Mouse (Mus musculus): ENCODE measurements around the gene Leng1. TPM values are rescaled to one million over a fixed set of nuclear protein-coding genes. Genes with fewer than 3 reads are reported as not detected.
A peak's percentile ranks its signal among the peaks of the same experiment; 100 is the strongest.
"Not testable (repeated sequence)": the region's sequence is repeated elsewhere in the genome, so short reads cannot be mapped to it uniquely, and the experiment has no call there.

Leng1 gene
- 20.1 and 22.3 TPM in 2 replicates for polyA plus RNA-seq (2015; fragmentation: Nextera tagmentation; extraction: Ambion mirVana)

- ATAC-seq (ENCODE audit: insufficient number of reproducible peaks, low FRiP score, low TSS enrichment, low read depth), result peak; percentile 98
- peak within 1 kb of the TSS; percentile 83 for H3K4me2 ChIP-seq (replicated peaks)
- peaks cover 30% of the 10 kb centered on the region for H3K4me1 ChIP-seq
- WGBS, result 2% methylated on average over 45 of the region's 45 CpGs
- H3K36me3 ChIP-seq, result peaks cover 32% of the 10 kb centered on the region
- H3K9ac ChIP-seq, result peak within 1 kb of the TSS; percentile 87
- H3K4me3 ChIP-seq (replicated peaks), result peak within 1 kb of the TSS; percentile 78
- peak within 1 kb of the TSS; percentile 95 for H3K27ac ChIP-seq (replicated peaks)
- H3K9me3 ChIP-seq (replicated peaks), result no peaks in the 10 kb centered on the region
- no peaks in the 10 kb centered on the region for H3K27me3 ChIP-seq
Observed at GRCm38 (mm10) chr7:3665215-3666114, at the start of gene Leng1. Leng1 (minus strand) TSS chr7:3665840.

- no peak overlapping the region for H3K4me3 ChIP-seq (replicated peaks)
- no peaks in the 10 kb centered on the region for H3K4me1 ChIP-seq
- H3K27me3 ChIP-seq, result no peaks in the 10 kb centered on the region
- H3K27ac ChIP-seq (replicated peaks), result no peak overlapping the region
- no peak overlapping the region for H3K4me2 ChIP-seq (replicated peaks)
- H3K36me3 ChIP-seq, result no peaks in the 10 kb centered on the region
- ATAC-seq (ENCODE audit: insufficient number of reproducible peaks, low FRiP score, low TSS enrichment, low read depth), result no peak
- 62% methylated on average over 1 of the region's 1 CpGs for WGBS
- no peak overlapping the region for H3K9ac ChIP-seq
- no peaks in the 10 kb centered on the region for H3K9me3 ChIP-seq (replicated peaks)
Observed at GRCm38 (mm10) chr7:3715249-3715648, 49.6 kb upstream of the Leng1 start.

- Histone ChIP-seq H3K4me1 (no peaks in the 10 kb centered on the region), H3K9me3 (replicated peaks) (no peaks in the 10 kb centered on the region), H3K27me3 (no peaks in the 10 kb centered on the region), H3K27ac (replicated peaks) (no peak overlapping the region), H3K4me2 (replicated peaks) (no peak overlapping the region), H3K4me3 (replicated peaks) (no peak overlapping the region), H3K36me3 (peaks cover 8% of the 10 kb centered on the region), H3K9ac (no peak overlapping the region)
- 35% methylated on average over 5 of the region's 5 CpGs for WGBS
- ATAC-seq (ENCODE audit: insufficient number of reproducible peaks, low FRiP score, low TSS enrichment, low read depth), result no peak
Observed at GRCm38 (mm10) chr7:3712264-3712942, 46.8 kb upstream of the Leng1 start.

- Histone ChIP-seq H3K9ac (no peak overlapping the region), H3K4me3 (replicated peaks) (no peak overlapping the region), H3K27ac (replicated peaks) (0 out of 2 replicates have a peak overlapping the region, but pooled peaks have one; percentile 17), H3K4me1 (peaks cover 12% of the 10 kb centered on the region), H3K36me3 (peaks cover 26% of the 10 kb centered on the region), H3K9me3 (replicated peaks) (no peaks in the 10 kb centered on the region), H3K27me3 (no peaks in the 10 kb centered on the region), H3K4me2 (replicated peaks) (no peak overlapping the region)
- WGBS, result 60% methylated on average over 1 of the region's 1 CpGs
- no peak for ATAC-seq (ENCODE audit: insufficient number of reproducible peaks, low FRiP score, low TSS enrichment, low read depth)
Observed at GRCm38 (mm10) chr7:3709000-3709399, 43.4 kb upstream of the Leng1 start.

- H3K27ac ChIP-seq (replicated peaks); H3K27me3 ChIP-seq; ATAC-seq (ENCODE audit: insufficient number of reproducible peaks, low FRiP score, low TSS enrichment, low read depth); H3K9me3 ChIP-seq (replicated peaks); H3K4me3 ChIP-seq (replicated peaks); H3K9ac ChIP-seq; H3K4me2 ChIP-seq (replicated peaks): not testable (repeated sequence)
- 29% methylated on average over 5 of the region's 5 CpGs for WGBS
- H3K4me1 ChIP-seq, result peaks cover 12% of the 10 kb centered on the region
- H3K36me3 ChIP-seq, result peaks cover 26% of the 10 kb centered on the region
Observed at GRCm38 (mm10) chr7:3708447-3708980, 42.9 kb upstream of the Leng1 start.

DNA sequence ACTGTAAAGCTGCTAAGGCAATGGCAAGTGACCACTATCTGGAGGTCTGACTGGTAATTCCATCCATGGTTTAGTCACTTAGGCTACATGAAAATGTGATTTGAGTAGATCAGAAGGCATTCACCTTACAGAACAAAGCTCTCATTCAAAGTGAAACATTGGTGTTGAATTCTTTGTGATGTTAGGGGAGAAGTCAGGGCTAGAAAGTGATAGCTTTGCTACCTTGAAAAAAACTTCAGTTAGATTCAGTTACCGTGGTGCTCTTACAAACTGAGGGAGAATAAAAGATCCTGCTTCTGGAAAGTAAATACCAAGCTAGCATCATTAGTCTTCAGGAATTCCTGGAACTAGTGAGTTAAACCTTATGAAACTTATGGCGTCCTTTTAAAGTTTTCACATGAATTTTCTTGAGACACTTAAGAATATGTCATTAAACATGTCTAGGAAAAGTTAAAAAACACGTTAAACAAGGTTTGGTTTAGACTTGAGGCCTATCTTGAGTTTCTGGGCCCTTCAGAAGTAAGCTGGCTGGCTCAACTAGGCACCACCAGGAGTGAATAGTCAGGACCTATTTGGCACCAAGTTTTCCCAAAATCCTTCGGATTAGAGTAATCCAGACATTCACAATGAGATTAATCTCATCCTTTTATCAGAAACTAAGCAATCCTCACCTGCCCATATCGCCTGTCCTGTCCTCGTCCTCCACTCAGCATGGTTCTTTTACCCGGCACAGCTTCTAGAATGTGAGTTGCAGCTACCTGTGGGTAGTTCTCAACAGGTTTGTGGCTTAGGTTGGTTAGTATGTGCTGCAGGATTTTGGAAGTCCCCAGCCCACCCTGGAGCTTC, 42.2 kb upstream of the Leng1 start:
- WGBS, result 28% methylated on average over 7 of the region's 7 CpGs
- ATAC-seq (ENCODE audit: insufficient number of reproducible peaks, low FRiP score, low TSS enrichment, low read depth), result no peak
- peaks cover 26% of the 10 kb centered on the region for H3K36me3 ChIP-seq

DNA sequence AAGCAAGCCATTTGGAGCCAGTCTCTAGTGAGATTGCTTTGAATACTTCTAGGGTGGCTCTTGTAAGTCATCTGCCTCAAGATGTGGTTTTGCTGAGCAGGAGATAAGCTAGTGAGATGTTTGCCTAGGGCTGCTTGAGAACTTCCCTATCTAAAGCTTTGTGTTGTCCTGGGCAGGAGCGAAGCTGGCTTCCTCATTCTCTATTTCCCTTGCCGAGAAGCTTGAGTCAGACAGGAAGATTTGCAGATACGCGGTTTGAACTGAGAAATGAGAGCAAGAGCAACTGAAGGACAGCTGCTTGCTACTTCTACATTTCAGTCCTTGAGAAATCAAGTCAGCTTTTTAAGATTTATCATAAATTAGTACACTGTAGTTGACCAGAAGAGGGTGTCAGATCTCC, 41.4 kb upstream of the Leng1 start:
- WGBS, result 56% methylated on average over 4 of the region's 4 CpGs
- peaks cover 12% of the 10 kb centered on the region for H3K4me1 ChIP-seq
- no peaks in the 10 kb centered on the region for H3K27me3 ChIP-seq
- H3K27ac ChIP-seq (replicated peaks), result no peak overlapping the region; the same call in 1 of the 2 replicates
- no peaks in the 10 kb centered on the region for H3K9me3 ChIP-seq (replicated peaks)
- peak overlapping the region; percentile 9; the same call in 1 of the 2 replicates for H3K4me3 ChIP-seq (replicated peaks)
- no peak overlapping the region for H3K9ac ChIP-seq
- H3K4me2 ChIP-seq (replicated peaks), result no peak overlapping the region
- H3K36me3 ChIP-seq, result peaks cover 26% of the 10 kb centered on the region
- no peak for ATAC-seq (ENCODE audit: insufficient number of reproducible peaks, low FRiP score, low TSS enrichment, low read depth)

More for the DNA sequence above, 42.2 kb upstream of the Leng1 start:
- peak overlapping the region; percentile 22; the same call in 1 of the 2 replicates for H3K27ac ChIP-seq (replicated peaks)
- peaks cover 12% of the 10 kb centered on the region for H3K4me1 ChIP-seq
- H3K27me3 ChIP-seq, result no peaks in the 10 kb centered on the region
- no peak overlapping the region for H3K9ac ChIP-seq
- H3K4me3 ChIP-seq (replicated peaks), result no peak overlapping the region
- no peak overlapping the region for H3K4me2 ChIP-seq (replicated peaks)
- no peaks in the 10 kb centered on the region for H3K9me3 ChIP-seq (replicated peaks)

GRCm38 (mm10) chr7:3706343-3706934, 40.8 kb upstream of the Leng1 start:
- Histone ChIP-seq H3K27ac (replicated peaks) (no peak overlapping the region; the same call in 1 of the 2 replicates), H3K36me3 (peaks cover 32% of the 10 kb centered on the region), H3K4me1 (peaks cover 12% of the 10 kb centered on the region), H3K4me3 (replicated peaks) (peak overlapping the region; percentile 76), H3K9me3 (replicated peaks) (no peaks in the 10 kb centered on the region), H3K4me2 (replicated peaks) (peak overlapping the region; percentile 65), H3K27me3 (no peaks in the 10 kb centered on the region), H3K9ac (peak overlapping the region; percentile 86; the same call in 1 of the 2 replicates)
- 55% methylated on average over 11 of the region's 11 CpGs for WGBS
- ATAC-seq (ENCODE audit: insufficient number of reproducible peaks, low FRiP score, low TSS enrichment, low read depth), result no peak

- Histone ChIP-seq H3K27me3 (no peaks in the 10 kb centered on the region), H3K9ac (peak overlapping the region; percentile 86; the same call in 1 of the 2 replicates), H3K4me1 (peaks cover 12% of the 10 kb centered on the region), H3K27ac (replicated peaks) (no peak overlapping the region; the same call in 1 of the 2 replicates), H3K9me3 (replicated peaks) (no peaks in the 10 kb centered on the region), H3K4me2 (replicated peaks) (peak overlapping the region; percentile 65), H3K36me3 (peaks cover 37% of the 10 kb centered on the region), H3K4me3 (replicated peaks) (peak overlapping the region; percentile 76)
- ATAC-seq (ENCODE audit: insufficient number of reproducible peaks, low FRiP score, low TSS enrichment, low read depth), result no peak
- 23% methylated on average over 6 of the region's 6 CpGs for WGBS
Observed at GRCm38 (mm10) chr7:3705911-3706310, 40.3 kb upstream of the Leng1 start.

DNA sequence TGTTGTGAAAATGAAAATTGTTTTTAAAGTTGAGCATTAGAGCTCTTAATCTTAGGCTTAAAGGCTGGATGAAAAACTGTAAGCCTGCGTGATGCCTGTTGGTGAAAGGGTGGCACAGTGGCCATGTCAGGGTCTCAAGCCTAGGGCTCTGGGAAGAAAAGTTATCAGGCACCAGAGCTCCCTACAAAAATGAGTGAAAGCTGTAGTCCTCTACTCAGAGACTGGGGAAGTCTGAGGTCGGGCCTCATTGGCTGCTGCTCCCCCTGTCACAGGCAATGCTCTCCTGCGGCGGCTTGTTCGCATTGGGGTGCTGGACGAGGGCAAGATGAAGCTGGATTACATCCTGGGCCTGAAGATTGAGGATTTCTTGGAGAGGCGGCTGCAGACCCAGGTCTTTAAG, 39.8 kb upstream of the Leng1 start:
- not testable (repeated sequence) for H3K9me3 ChIP-seq (replicated peaks); H3K27ac ChIP-seq (replicated peaks); H3K27me3 ChIP-seq; ATAC-seq (ENCODE audit: insufficient number of reproducible peaks, low FRiP score, low TSS enrichment, low read depth)
- Histone ChIP-seq H3K4me1 (peaks cover 12% of the 10 kb centered on the region), H3K9ac (peak overlapping the region; percentile 86), H3K4me2 (replicated peaks) (peak overlapping the region; percentile 65), H3K36me3 (peaks cover 40% of the 10 kb centered on the region), H3K4me3 (replicated peaks) (peak overlapping the region; percentile 76)
- WGBS, result 2% methylated on average over 7 of the region's 7 CpGs

Data from embryonic facial prominence, embryonic 15.5 days (tissue).